Mouse (Mus musculus) limb, embryonic 12.5 days (tissue): ENCODE results near the gene Tubgcp2. TPM values are rescaled to one million over a fixed set of nuclear protein-coding genes. Genes with fewer than 3 reads are reported as not detected.
A peak's percentile ranks its signal among the peaks of the same experiment; 100 is the strongest.

Source experiments
- ATAC-seq: fragments of 200-750 bp; cut with Nextera tagmentation; 2 replicates; pipeline ENCODE4 v1.8.0; 2017; ENCODE audit warnings: low read depth, moderate TSS enrichment; ENCODE audit not compliant: insufficient number of reproducible peaks, insufficient read depth, low FRiP score, low TSS enrichment
- H3K27ac ChIP-seq: fragments of 300-500 bp; sonication (generic); 2 replicates; pipeline ENCODE4 v1.5.1; 2016; ENCODE audit warnings: mild to moderate bottlenecking, moderate library complexity
- H3K27me3 ChIP-seq: fragments of 300-500 bp; sonication (generic); 2 replicates; pipeline ENCODE4 v1.6.1; 2016; ENCODE audit warnings: mild to moderate bottlenecking, moderate library complexity
- H3K36me3 ChIP-seq: fragments of 300-500 bp; sonication (generic); 2 replicates; pipeline ENCODE4 v1.6.1; 2016; ENCODE audit warnings: mild to moderate bottlenecking, moderate library complexity
- H3K4me1 ChIP-seq: fragments of 300-500 bp; sonication (generic); replicated peaks from 2 replicates; pipeline ENCODE4 v1.6.1; 2016
- H3K4me2 ChIP-seq: fragments of 300-500 bp; sonication (generic); 2 replicates; pipeline ENCODE4 v1.6.1; 2016; ENCODE audit warnings: mild to moderate bottlenecking, moderate library complexity
- H3K4me3 ChIP-seq: fragments of 300-500 bp; sonication (generic); replicated peaks from 2 replicates; pipeline ENCODE4 v1.5.1; 2016; ENCODE audit warnings: mild to moderate bottlenecking
- H3K9ac ChIP-seq: fragments of 300-500 bp; sonication (generic); replicated peaks from 2 replicates; pipeline ENCODE4 v1.6.1; 2016; ENCODE audit warnings: mild to moderate bottlenecking, moderate library complexity
- H3K9me3 ChIP-seq: fragments of 300-500 bp; sonication (generic); 2 replicates; pipeline ENCODE4 v1.6.1; 2016; ENCODE audit warnings: mild to moderate bottlenecking, moderate library complexity
- WGBS: fragments of 180-500 bp; shearing (Covaris S2); methylation state at CpG from one replicate; pipeline ENCODE4 v1.1.7; 2016; 5-methylcytosine and 5-hydroxymethylcytosine counted together
- polyA plus RNA-seq: library from polyadenylated mRNA; unstranded; fragments of >200 nt; fragmentation: Nextera tagmentation; extraction: Ambion mirVana; gene quantifications from 2 replicates; pipeline ENCODE4 v1.2.1, GENCODE M21; 2016

Tubgcp2 gene
- polyA plus RNA-seq, 1 experiment from 2014 or later = 82.3 TPM

GRCm38 (mm10) chr7:140061832-140062130 lies 25.3 kb upstream of the Tubgcp2 start:
- Histone ChIP-seq H3K27me3 (peaks cover 92% of the 10 kb centered on the region), H3K27ac (no peak overlapping the region), H3K9me3 (no peaks in the 10 kb centered on the region), H3K4me2 (peak overlapping the region; percentile 90), H3K4me3 (peak overlapping the region; percentile 45), H3K4me1 (peaks cover 29% of the 10 kb centered on the region), H3K36me3 (no peaks in the 10 kb centered on the region), H3K9ac (no peak overlapping the region)
- ATAC-seq = no peak
- WGBS = 2% methylated on average over 6 of the region's 6 CpGs

- peaks cover 98% of the 10 kb centered on the region for H3K27me3 ChIP-seq
- peak overlapping the region; percentile 53 for H3K9ac ChIP-seq
- WGBS = 1% methylated on average over 47 of the region's 47 CpGs
- no peak overlapping the region for H3K27ac ChIP-seq
- H3K4me1 ChIP-seq = peaks cover 29% of the 10 kb centered on the region
- no peak for ATAC-seq
- no peaks in the 10 kb centered on the region for H3K36me3 ChIP-seq
- H3K9me3 ChIP-seq = no peaks in the 10 kb centered on the region
- H3K4me3 ChIP-seq = peak overlapping the region; percentile 45
- H3K4me2 ChIP-seq = peak overlapping the region; percentile 90
These were observed 24.7 kb upstream of the Tubgcp2 start for GRCm38 (mm10) chr7:140060936-140061831.

- no peak overlapping the region for H3K27ac ChIP-seq
- H3K27me3 ChIP-seq = peaks cover 100% of the 10 kb centered on the region
- H3K4me3 ChIP-seq = no peak overlapping the region
- no peak overlapping the region for H3K4me2 ChIP-seq
- no peak overlapping the region for H3K9ac ChIP-seq
- H3K36me3 ChIP-seq = no peaks in the 10 kb centered on the region
- WGBS = 42% methylated on average over 4 of the region's 4 CpGs
- no peak for ATAC-seq
- H3K4me1 ChIP-seq = peaks cover 29% of the 10 kb centered on the region
- H3K9me3 ChIP-seq = no peaks in the 10 kb centered on the region
These were observed 23.1 kb upstream of the Tubgcp2 start for GRCm38 (mm10) chr7:140059601-140060000.

- no peaks in the 10 kb centered on the region for H3K36me3 ChIP-seq
- H3K9me3 ChIP-seq = no peaks in the 10 kb centered on the region
- H3K27me3 ChIP-seq = peaks cover 90% of the 10 kb centered on the region
- ATAC-seq = no peak
- H3K4me3 ChIP-seq = peak overlapping the region; percentile 49
- peak overlapping the region; percentile 90 for H3K4me2 ChIP-seq
- no peak overlapping the region for H3K27ac ChIP-seq
- peaks cover 29% of the 10 kb centered on the region for H3K4me1 ChIP-seq
- 18% methylated on average over 7 of the region's 7 CpGs for WGBS
- H3K9ac ChIP-seq = peak overlapping the region; percentile 69
These were observed 22.1 kb upstream of the Tubgcp2 start for GRCm38 (mm10) chr7:140058528-140058927.

- no peak overlapping the region for H3K27ac ChIP-seq
- H3K36me3 ChIP-seq = no peaks in the 10 kb centered on the region
- H3K4me3 ChIP-seq = peak overlapping the region; percentile 49
- H3K27me3 ChIP-seq = peaks cover 87% of the 10 kb centered on the region
- 0 out of 2 replicates have a peak, but pooled peaks have one; percentile 54 for ATAC-seq
- peaks cover 29% of the 10 kb centered on the region for H3K4me1 ChIP-seq
- peak overlapping the region; percentile 90 for H3K4me2 ChIP-seq
- no peaks in the 10 kb centered on the region for H3K9me3 ChIP-seq
- 3% methylated on average over 53 of the region's 53 CpGs for WGBS
- peak overlapping the region; percentile 69 for H3K9ac ChIP-seq
These were observed 21.2 kb upstream of the Tubgcp2 start for GRCm38 (mm10) chr7:140057413-140058407.

- H3K4me3 ChIP-seq = no peak overlapping the region
- no peaks in the 10 kb centered on the region for H3K36me3 ChIP-seq
- H3K4me1 ChIP-seq = peaks cover 17% of the 10 kb centered on the region
- no peaks in the 10 kb centered on the region for H3K9me3 ChIP-seq
- peaks cover 86% of the 10 kb centered on the region for H3K27me3 ChIP-seq
- WGBS = 75% methylated on average over 4 of the region's 4 CpGs
- no peak overlapping the region for H3K9ac ChIP-seq
- H3K4me2 ChIP-seq = no peak overlapping the region
- no peak for ATAC-seq
- H3K27ac ChIP-seq = no peak overlapping the region
These were observed 17.7 kb upstream of the Tubgcp2 start for GRCm38 (mm10) chr7:140054124-140054523.

GRCm38 (mm10) chr7:140049115-140049689 lies 12.7 kb upstream of the Tubgcp2 start:
- Histone ChIP-seq H3K9me3 (no peaks in the 10 kb centered on the region), H3K4me1 (peaks cover 14% of the 10 kb centered on the region; the same call in 1 of the 2 replicates), H3K27me3 (peaks cover 89% of the 10 kb centered on the region), H3K9ac (peak overlapping the region; percentile 14; the same call in 1 of the 2 replicates), H3K36me3 (no peaks in the 10 kb centered on the region), H3K4me2 (peak overlapping the region; percentile 59), H3K4me3 (peak overlapping the region; percentile 34), H3K27ac (no peak overlapping the region)
- under 1% methylated on average over 34 of the region's 34 CpGs for WGBS
- ATAC-seq = peak; percentile 54; the same call in 1 of the 2 replicates

- H3K27ac ChIP-seq = no peak within 1 kb of the TSS
- no peaks in the 10 kb centered on the region for H3K36me3 ChIP-seq
- H3K4me2 ChIP-seq = peak within 1 kb of the TSS; percentile 59
- WGBS = 1% methylated on average over 56 of the region's 56 CpGs
- peaks cover 14% of the 10 kb centered on the region; the same call in 1 of the 2 replicates for H3K4me1 ChIP-seq
- no peaks in the 10 kb centered on the region for H3K9me3 ChIP-seq
- H3K4me3 ChIP-seq = peak within 1 kb of the TSS; percentile 34
- H3K9ac ChIP-seq = peak within 1 kb of the TSS; percentile 40
- H3K27me3 ChIP-seq = peaks cover 92% of the 10 kb centered on the region
- peak; percentile 24 for ATAC-seq
These were observed 12.1 kb upstream of the Tubgcp2 start, which contains the start of gene Msx3 for GRCm38 (mm10) chr7:140048361-140049114. Gene Msx3 (minus strand): TSS chr7:140049089.

- peak; percentile 34; the same call in 1 of the 2 replicates for ATAC-seq
- Histone ChIP-seq H3K4me3 (peak overlapping the region; percentile 34), H3K4me2 (peak overlapping the region; percentile 59), H3K9me3 (no peaks in the 10 kb centered on the region), H3K36me3 (no peaks in the 10 kb centered on the region), H3K27me3 (peaks cover 88% of the 10 kb centered on the region), H3K27ac (no peak overlapping the region), H3K4me1 (peaks cover 14% of the 10 kb centered on the region; the same call in 1 of the 2 replicates), H3K9ac (peak overlapping the region; percentile 40; the same call in 1 of the 2 replicates)
- WGBS = under 1% methylated on average over 33 of the region's 33 CpGs
These were observed 11.4 kb upstream of the Tubgcp2 start for GRCm38 (mm10) chr7:140047811-140048311.

- Histone ChIP-seq H3K9ac (no peak overlapping the region), H3K9me3 (no peaks in the 10 kb centered on the region), H3K4me3 (no peak overlapping the region), H3K4me1 (peaks cover 14% of the 10 kb centered on the region; the same call in 1 of the 2 replicates), H3K27me3 (peaks cover 65% of the 10 kb centered on the region), H3K36me3 (peaks cover 7% of the 10 kb centered on the region), H3K27ac (no peak overlapping the region), H3K4me2 (no peak overlapping the region)
- 79% methylated on average over 4 of the region's 4 CpGs for WGBS
- ATAC-seq = no peak
These were observed 9.1 kb upstream of the Tubgcp2 start for GRCm38 (mm10) chr7:140045546-140045945.
